Mouse (Mus musculus) kidney, postnatal 14 days (tissue): ENCODE data around the gene Anxa4.

Source experiments
- DNase-seq: peaks from one replicate; pipeline ENCODE4 v3.0.0; 2022; ENCODE audit warnings: mixed read lengths

Anxa4 gene

GRCm38 (mm10) chr6:86793021-86793815 lies at the start of gene Anxa4:
Gene Anxa4, minus strand, starts transcription at chr6:86793584.
- DNase-seq = peak; percentile 88

GRCm38 (mm10) chr6:86841949-86842348 lies 48.6 kb upstream of the Anxa4 start:
- no peak for DNase-seq

GRCm38 (mm10) chr6:86839089-86839488 lies 45.7 kb upstream of the Anxa4 start:
- DNase-seq = no peak

- DNase-seq = peak; percentile 72
These were observed 39.6 kb upstream of the Anxa4 start for GRCm38 (mm10) chr6:86832802-86833502.

GRCm38 (mm10) chr6:86830738-86831500 lies 37.5 kb upstream of the Anxa4 start:
- peak; percentile 59 for DNase-seq

GRCm38 (mm10) chr6:86829768-86830167 lies 36.4 kb upstream of the Anxa4 start:
- DNase-seq = no peak

- no peak for DNase-seq
These were observed 34.0 kb upstream of the Anxa4 start for GRCm38 (mm10) chr6:86827432-86827831.

- DNase-seq = no peak
These were observed 31.0 kb upstream of the Anxa4 start for GRCm38 (mm10) chr6:86824401-86824800.

- DNase-seq = peak; percentile 60
These were observed 30.4 kb upstream of the Anxa4 start for GRCm38 (mm10) chr6:86823824-86824223.

GRCm38 (mm10) chr6:86823051-86823431 lies 29.7 kb upstream of the Anxa4 start:
- no peak for DNase-seq

GRCm38 (mm10) chr6:86822285-86823050 lies 29.1 kb upstream of the Anxa4 start:
- peak; percentile 52 for DNase-seq

- DNase-seq = no peak
These were observed 27.3 kb upstream of the Anxa4 start for GRCm38 (mm10) chr6:86820690-86821089.

- DNase-seq = no peak
These were observed 26.5 kb upstream of the Anxa4 start for GRCm38 (mm10) chr6:86819926-86820325.

GRCm38 (mm10) chr6:86818914-86819313 lies 25.5 kb upstream of the Anxa4 start:
- DNase-seq = no peak

- peak; percentile 45 for DNase-seq
These were observed 23.2 kb upstream of the Anxa4 start for GRCm38 (mm10) chr6:86816586-86816985.

GRCm38 (mm10) chr6:86815436-86815835 lies 22.1 kb upstream of the Anxa4 start:
- no peak for DNase-seq

GRCm38 (mm10) chr6:86814926-86815325 lies 21.5 kb upstream of the Anxa4 start:
- no peak for DNase-seq

- DNase-seq = peak; percentile 68
These were observed 20.0 kb upstream of the Anxa4 start for GRCm38 (mm10) chr6:86813341-86813740.

GRCm38 (mm10) chr6:86812919-86813318 lies 19.5 kb upstream of the Anxa4 start:
- no peak for DNase-seq

- DNase-seq = peak; percentile 77
These were observed 13.2 kb upstream of the Anxa4 start for GRCm38 (mm10) chr6:86806455-86807086.

GRCm38 (mm10) chr6:86804646-86805045 lies 11.3 kb upstream of the Anxa4 start:
- no peak for DNase-seq

- no peak for DNase-seq
These were observed 8.0 kb upstream of the Anxa4 start for GRCm38 (mm10) chr6:86801431-86801830.
